Mouse (Mus musculus) stomach, postnatal 0 days (tissue): ENCODE results near the gene Sap30bp.

Experiments used
- CTCF ChIP-seq: IDR thresholded peaks from 2 replicates; pipeline ENCODE4 v1.5.1; 2016; ENCODE audit warnings: antibody characterized with exemption, low read depth, mild to moderate bottlenecking, moderate library complexity
- EP300 ChIP-seq: optimal IDR thresholded peaks from 2 replicates; pipeline ENCODE3; 2016; ENCODE audit warnings: antibody characterized with exemption

- TF ChIP-seq CTCF (no peak), EP300 (no peak)
These were observed 28.7 kb upstream of the Sap30bp start for GRCm38 (mm10) chr11:115904231-115904955.
